Mouse (Mus musculus) CD4-positive, CD25-positive, alpha-beta regulatory T cell, adult 4 months (primary cell): Measurements from ENCODE around the gene Pip5k1b. TPM values are rescaled to one million over a fixed set of nuclear protein-coding genes. Genes with fewer than 3 reads are reported as not detected.
"Not testable (repeated sequence)": the region's sequence is repeated elsewhere in the genome, so short reads cannot be mapped to it uniquely, and the experiment has no call there.

Experiments used
- ATAC-seq: one replicate; pipeline ENCODE4 v1.8.0; 2017
- polyA plus RNA-seq, 2 experiments: library from polyadenylated mRNA; unstranded; fragments of 100-300 nt; shearing (Covaris generic); gene quantifications; one replicate each; pipeline ENCODE4 v1.2.1; 2017

Gene Pip5k1b
- 1 to 10 TPM; 7.0 to 8.1 TPM for polyA plus RNA-seq

- peak; percentile 21 for ATAC-seq
These were observed at the start of gene Pip5k1b for GRCm38 (mm10) chr19:24555466-24555903. Gene Pip5k1b (minus strand): TSS chr19:24555872.

- no peak for ATAC-seq
These were observed 48.4 kb upstream of the Pip5k1b start for GRCm38 (mm10) chr19:24604105-24604504.

- no peak for ATAC-seq
These were observed 47.8 kb upstream of the Pip5k1b start for GRCm38 (mm10) chr19:24603431-24603830.

GRCm38 (mm10) chr19:24586726-24587125, 31.1 kb upstream of the Pip5k1b start:
- ATAC-seq: no peak

- ATAC-seq: no peak
These were observed 29.5 kb upstream of the Pip5k1b start for GRCm38 (mm10) chr19:24585171-24585570.

GRCm38 (mm10) chr19:24583956-24584355, 28.3 kb upstream of the Pip5k1b start:
- ATAC-seq: no peak

GRCm38 (mm10) chr19:24576125-24576524, 20.5 kb upstream of the Pip5k1b start:
- ATAC-seq: no peak

GRCm38 (mm10) chr19:24571756-24572181, 16.1 kb upstream of the Pip5k1b start:
- no peak for ATAC-seq

- ATAC-seq: no peak
These were observed 15.3 kb upstream of the Pip5k1b start for GRCm38 (mm10) chr19:24570969-24571368.

- ATAC-seq: no peak
These were observed 1.8 kb upstream of the Pip5k1b start for GRCm38 (mm10) chr19:24557456-24557855.

GRCm38 (mm10) chr19:24556585-24556966, 904 bp upstream of the Pip5k1b start:
- no peak for ATAC-seq

GRCm38 (mm10) chr19:24555904-24556584, 372 bp upstream of the Pip5k1b start:
- peak; percentile 37 for ATAC-seq

- ATAC-seq: peak; percentile 80
These were observed 684 bp downstream of the Pip5k1b start for GRCm38 (mm10) chr19:24554911-24555465.

- ATAC-seq: no peak
These were observed 1.2 kb downstream of the Pip5k1b start for GRCm38 (mm10) chr19:24554425-24554824.

GRCm38 (mm10) chr19:24553291-24554075, 2.2 kb downstream of the Pip5k1b start:
- ATAC-seq: no peak

GRCm38 (mm10) chr19:24552641-24553040, 3.0 kb downstream of the Pip5k1b start:
- ATAC-seq: not testable (repeated sequence)

- ATAC-seq: no peak
These were observed 4.3 kb downstream of the Pip5k1b start for GRCm38 (mm10) chr19:24551196-24551954.

- ATAC-seq: no peak
These were observed 4.9 kb downstream of the Pip5k1b start for GRCm38 (mm10) chr19:24550778-24551177.

GRCm38 (mm10) chr19:24550016-24550415, 5.7 kb downstream of the Pip5k1b start:
- ATAC-seq: no peak

- ATAC-seq: no peak
These were observed 7.3 kb downstream of the Pip5k1b start for GRCm38 (mm10) chr19:24548337-24548736.

GRCm38 (mm10) chr19:24546153-24546552, 9.5 kb downstream of the Pip5k1b start:
- no peak for ATAC-seq
